8 mouse cellular contexts compared by ENCODE assay signal in genomic region chr1:66226372-66227368, GRCm38 (mm10). TPM values are rescaled to one million over a fixed set of nuclear protein-coding genes. Genes with fewer than 3 reads are reported as not detected.
DNase-seq lines count a peak whose midpoint lies in the region; ATAC-seq and TF ChIP-seq lines count a peak whose summit lies in the region.

No protein-coding gene starts in this region.

- ATAC-seq in heart, embryonic 13.5 days (ENCODE audit: extremely low read depth, insufficient number of reproducible peaks, low FRiP score, low TSS enrichment), result no peak
- peak; percentile 77 for ATAC-seq in forebrain, embryonic 14.5 days
- peak; percentile 73 for ATAC-seq in neural tube, embryonic 14.5 days (ENCODE audit: low read depth)

- WGBS in heart, embryonic 13.5 days, result 50% methylated on average over 7 of the region's 7 CpGs
- WGBS in forebrain, embryonic 14.5 days, result 23% methylated on average over 7 of the region's 7 CpGs
- 41% methylated on average over 7 of the region's 7 CpGs for WGBS in neural tube, embryonic 14.5 days
- WGBS in thymus, adult 2 months, result 82% methylated on average over 7 of the region's 7 CpGs

- H3K27me3 ChIP-seq in heart, embryonic 13.5 days (replicated peaks), result no peaks in the 10 kb centered on the region
- no peaks in the 10 kb centered on the region for H3K27me3 ChIP-seq in forebrain, embryonic 14.5 days (replicated peaks; ENCODE audit: control insufficient read depth, insufficient read depth, low read length)
- H3K27me3 ChIP-seq in neural tube, embryonic 14.5 days (ENCODE audit: control insufficient read depth, insufficient read depth, low read length), result no peaks in the 10 kb centered on the region
- H3K27me3 ChIP-seq in thymus, adult 2 months (ENCODE audit: control insufficient read depth, insufficient read depth, low read length), result no peaks in the 10 kb centered on the region

- H3K9ac ChIP-seq in heart, embryonic 13.5 days, result no peak overlapping the region
- no peak overlapping the region for H3K9ac ChIP-seq in forebrain, embryonic 14.5 days (ENCODE audit: low read length)
- no peak overlapping the region for H3K9ac ChIP-seq in neural tube, embryonic 14.5 days (replicated peaks; ENCODE audit: low read depth, low read length)

- H3K9me3 ChIP-seq in heart, embryonic 13.5 days, result no peaks in the 10 kb centered on the region
- no peaks in the 10 kb centered on the region for H3K9me3 ChIP-seq in forebrain, embryonic 14.5 days (replicated peaks; ENCODE audit: control insufficient read depth, low read length)
- H3K9me3 ChIP-seq in neural tube, embryonic 14.5 days (ENCODE audit: control insufficient read depth, low read length), result no peaks in the 10 kb centered on the region

- no peak for TF ChIP-seq CTCF in thymus, adult 2 months (IDR thresholded peaks at IDR 0.05; ENCODE audit: borderline replicate concordance, control insufficient read depth, extremely low read depth, insufficient read depth, low read length, poor library complexity)

- H3K27ac ChIP-seq in heart, embryonic 13.5 days (replicated peaks), result 0 out of 2 replicates have a peak overlapping the region, but pooled peaks have one; percentile 25
- H3K27ac ChIP-seq in forebrain, embryonic 14.5 days (ENCODE audit: low read depth, low read length), result peak overlapping the region; percentile 45; the same call in 1 of the 2 replicates
- H3K27ac ChIP-seq in neural tube, embryonic 14.5 days (ENCODE audit: low read depth, low read length), result no peak overlapping the region
- no peak overlapping the region for H3K27ac ChIP-seq in thymus, adult 2 months (ENCODE audit: control insufficient read depth, insufficient read depth, low read length)

- DNase-seq in heart, adult 9 months (ENCODE audit: low spot score in 2 of 2), result no peak
- peak; percentile 20 for DNase-seq in ovary, postnatal 36 days (ENCODE audit: low spot score)
- DNase-seq in ovary, postnatal 10 days (ENCODE audit: low spot score), result no peak
- DNase-seq in forebrain, embryonic 14.5 days (ENCODE audit: low spot score), result peak; percentile 87
- no peak for DNase-seq in thymus, adult 2 months
- DNase-seq in right cerebral cortex, adult 2 months (ENCODE audit: low spot score in 2 of 2), result no peak

- no peak overlapping the region for H3K4me2 ChIP-seq in heart, embryonic 13.5 days
- H3K4me2 ChIP-seq in forebrain, embryonic 14.5 days (ENCODE audit: low read length), result no peak overlapping the region
- no peak overlapping the region for H3K4me2 ChIP-seq in neural tube, embryonic 14.5 days (ENCODE audit: low read depth, low read length)

- no peaks in the 10 kb centered on the region for H3K36me3 ChIP-seq in heart, embryonic 13.5 days
- no peaks in the 10 kb centered on the region for H3K36me3 ChIP-seq in forebrain, embryonic 14.5 days (ENCODE audit: control insufficient read depth, insufficient read depth, low read length)
- no peaks in the 10 kb centered on the region for H3K36me3 ChIP-seq in neural tube, embryonic 14.5 days (ENCODE audit: control insufficient read depth, insufficient read depth, low read length)
- H3K36me3 ChIP-seq in thymus, adult 2 months (ENCODE audit: control insufficient read depth, insufficient read depth, low read length), result no peaks in the 10 kb centered on the region

- H3K4me1 ChIP-seq in heart, embryonic 13.5 days, result peaks cover 7% of the 10 kb centered on the region; the same call in 1 of the 2 replicates
- peaks cover 25% of the 10 kb centered on the region for H3K4me1 ChIP-seq in forebrain, embryonic 14.5 days (ENCODE audit: control insufficient read depth, insufficient read depth, low read length)
- H3K4me1 ChIP-seq in neural tube, embryonic 14.5 days (ENCODE audit: control insufficient read depth, insufficient read depth, low read length), result peaks cover 12% of the 10 kb centered on the region
- H3K4me1 ChIP-seq in thymus, adult 2 months (replicated peaks; ENCODE audit: control insufficient read depth, insufficient read depth, low read length), result no peaks in the 10 kb centered on the region

- no peak overlapping the region for H3K4me3 ChIP-seq in heart, embryonic 13.5 days
- H3K4me3 ChIP-seq in forebrain, embryonic 14.5 days (ENCODE audit: low read depth, low read length), result no peak overlapping the region
- no peak overlapping the region for H3K4me3 ChIP-seq in neural tube, embryonic 14.5 days (ENCODE audit: low read depth, low read length)
- H3K4me3 ChIP-seq in thymus, adult 2 months (ENCODE audit: control insufficient read depth, insufficient read depth, low read length), result no peak overlapping the region

- no peak for TF ChIP-seq POLR2A in thymus, adult 2 months (IDR thresholded peaks at IDR 0.05; ENCODE audit: control insufficient read depth, extremely low read depth, insufficient read depth, low read length, poor library complexity)

RNA-seq across cellular contexts. Expression of gene Map2, which starts 51.6 kb away (rescaled TPM):
- polyA plus RNA-seq in heart, embryonic 13.5 days (2015; fragmentation: Nextera tagmentation; extraction: Ambion mirVana), result 2.7 and 3.3 TPM in 2 replicates
- polyA plus RNA-seq in forebrain, embryonic 14.5 days (2014; fragmentation: Nextera tagmentation; extraction: Ambion mirVana), result 298 and 382 TPM in 2 replicates
- polyA plus RNA-seq in neural tube, embryonic 14.5 days (2014; fragmentation: Nextera tagmentation; extraction: Ambion mirVana), result 458 and 523 TPM in 2 replicates
- 3.3 and 4.6 TPM in 2 replicates for polyA plus RNA-seq in thymus, adult 2 months (2012; rRNA removed)

Comparison
In these comparisons a context has a peak if more than half of its experiments do, and no peak if none do; other contexts are left out.
1. DNase-seq: peak in ovary, postnatal 36 days (single experiment) and forebrain, embryonic 14.5 days (single experiment); none in heart, adult 9 months (0 of 2), ovary, postnatal 10 days (single experiment), thymus, adult 2 months (single experiment) and right cerebral cortex, adult 2 months (0 of 2).
2. H3K27ac ChIP-seq: peak in heart, embryonic 13.5 days (single experiment) and forebrain, embryonic 14.5 days (single experiment); none in neural tube, embryonic 14.5 days (single experiment) and thymus, adult 2 months (single experiment).
3. RNA of gene Map2, which starts 51.6 kb away (polyA plus RNA-seq): 458 to 523 TPM in neural tube, embryonic 14.5 days and 298 to 382 TPM in forebrain, embryonic 14.5 days; 3.3 to 4.6 TPM in thymus, adult 2 months and 2.7 to 3.3 TPM in heart, embryonic 13.5 days; every median in the first group is over 10 times any median in the second.